Mouse (Mus musculus) layer of hippocampus, adult 2 months (tissue): ENCODE measurements around the gene Klk1b9. TPM values are rescaled to one million over a fixed set of nuclear protein-coding genes. Genes with fewer than 3 reads are reported as not detected.
"Not testable (repeated sequence)": the region's sequence is repeated elsewhere in the genome, so short reads cannot be mapped to it uniquely, and the experiment has no call there.

ENCODE experiments used
- DNase-seq, 2 experiments: peaks; one replicate each; pipeline ENCODE4 v3.0.0; 2022; ENCODE audit warnings: low spot score in 2 of 2
- H3K27ac ChIP-seq: fragments of 200-600 bp; 2 replicates; pipeline ENCODE4 v1.8.1; 2022
- H3K4me3 ChIP-seq: fragments of 200-600 bp; 2 replicates; pipeline ENCODE4 v1.8.1; 2022; ENCODE audit warnings: mild to moderate bottlenecking
- CTCF ChIP-seq: fragments of 200-600 bp; conservative IDR thresholded peaks from 2 replicates; pipeline ENCODE4 v1.8.1; 2022; ENCODE audit warnings: antibody characterized with exemption, mild to moderate bottlenecking, moderate library complexity
- long read RNA-seq, 2 experiments: library from polyadenylated mRNA; stranded (forward); transcript quantifications; one replicate each; pipeline ENCODE4 v2.0.0; 2021; ENCODE audit warnings: borderline mapping rate in 2 of 2
- total RNA-seq, 2 experiments: library from RNA; stranded (reverse); gene quantifications; 2 replicates each; pipeline ENCODE4 v1.2.3; 2021

Klk1b9 gene
- total RNA-seq = not detected
- long read RNA-seq, experiment 1 = 0 reads
- long read RNA-seq, experiment 2 = 0 reads

- not testable (repeated sequence) for H3K27ac ChIP-seq
These were observed at the start of gene Klk1b9 for GRCm38 (mm10) chr7:43975761-43976160. Klk1b9 (plus strand) TSS chr7:43976061.

GRCm38 (mm10) chr7:43928521-43928920, 47.3 kb upstream of the Klk1b9 start:
- H3K27ac ChIP-seq = no peak overlapping the region
- no peak overlapping the region for H3K4me3 ChIP-seq
- peak; percentile 70 for TF ChIP-seq CTCF
- peak in 1 of 2 experiments; percentile 22 for DNase-seq

More at GRCm38 (mm10) chr7:43975761-43976160, at the start of gene Klk1b9:
- not testable (repeated sequence) for H3K4me3 ChIP-seq, DNase-seq

GRCm38 (mm10) chr7:43932337-43932736, 43.5 kb upstream of the Klk1b9 start:
- DNase-seq = no peak
- no peak for TF ChIP-seq CTCF
- H3K4me3 ChIP-seq = no peak overlapping the region
- no peak overlapping the region for H3K27ac ChIP-seq

- DNase-seq = no peak
- Histone ChIP-seq H3K27ac (no peak within 1 kb of the TSS), H3K4me3 (no peak within 1 kb of the TSS)
- TF ChIP-seq CTCF = no peak
These were observed 42.4 kb upstream of the Klk1b9 start, which contains the start of gene Klk15 for GRCm38 (mm10) chr7:43933440-43933839. Klk15 (plus strand) TSS chr7:43933740.

GRCm38 (mm10) chr7:43934747-43935146, 41.1 kb upstream of the Klk1b9 start:
- TF ChIP-seq CTCF = no peak
- Histone ChIP-seq H3K27ac (no peak overlapping the region), H3K4me3 (no peak overlapping the region)
- no peak for DNase-seq

- DNase-seq = no peak
- no peak overlapping the region for H3K4me3 ChIP-seq
- no peak overlapping the region for H3K27ac ChIP-seq
- no peak for TF ChIP-seq CTCF
These were observed 39.3 kb upstream of the Klk1b9 start for GRCm38 (mm10) chr7:43936551-43936950.

- not testable (repeated sequence) for H3K27ac ChIP-seq, H3K4me3 ChIP-seq, DNase-seq
These were observed 33.6 kb upstream of the Klk1b9 start for GRCm38 (mm10) chr7:43942293-43942692.

GRCm38 (mm10) chr7:43944727-43945264, 31.1 kb upstream of the Klk1b9 start:
- no peak for TF ChIP-seq CTCF
- H3K27ac ChIP-seq = no peak overlapping the region
- H3K4me3 ChIP-seq = no peak overlapping the region
- DNase-seq = no peak

- no peak within 1 kb of the TSS for H3K4me3 ChIP-seq
These were observed 25.5 kb upstream of the Klk1b9 start, which contains the start of gene Klk1b8 for GRCm38 (mm10) chr7:43950364-43950763. Klk1b8 (plus strand) TSS chr7:43950664.

GRCm38 (mm10) chr7:43952703-43953102, 23.2 kb upstream of the Klk1b9 start:
- Histone ChIP-seq H3K27ac (no peak overlapping the region), H3K4me3 (no peak overlapping the region)
- TF ChIP-seq CTCF = no peak
- DNase-seq = peak; percentile 21 to 31

More at GRCm38 (mm10) chr7:43950364-43950763, 25.5 kb upstream of the Klk1b9 start, which contains the start of gene Klk1b8:
- H3K27ac ChIP-seq = no peak within 1 kb of the TSS
- no peak for DNase-seq
- TF ChIP-seq CTCF = no peak

- no peak within 1 kb of the TSS for H3K4me3 ChIP-seq
- no peak for TF ChIP-seq CTCF
- no peak for DNase-seq
- H3K27ac ChIP-seq = no peak within 1 kb of the TSS
These were observed 9.4 kb upstream of the Klk1b9 start, which contains the start of gene Klk1b1 for GRCm38 (mm10) chr7:43966451-43966850. Klk1b1 (plus strand) TSS chr7:43966751.

GRCm38 (mm10) chr7:43967058-43967457, 8.8 kb upstream of the Klk1b9 start:
- no peak for TF ChIP-seq CTCF
- no peak for DNase-seq
- Histone ChIP-seq H3K27ac (no peak overlapping the region), H3K4me3 (no peak overlapping the region)

- Histone ChIP-seq H3K27ac (no peak overlapping the region), H3K4me3 (no peak overlapping the region)
- no peak for TF ChIP-seq CTCF
- DNase-seq = no peak
These were observed 8.2 kb upstream of the Klk1b9 start for GRCm38 (mm10) chr7:43967612-43968011.

- Histone ChIP-seq H3K27ac (no peak overlapping the region), H3K4me3 (no peak overlapping the region)
- no peak for TF ChIP-seq CTCF
These were observed 9.8 kb downstream of the Klk1b9 start for GRCm38 (mm10) chr7:43985657-43986056.

GRCm38 (mm10) chr7:43994821-43995220, 19.0 kb downstream of the Klk1b9 start:
- not testable (repeated sequence) for H3K27ac ChIP-seq, H3K4me3 ChIP-seq, DNase-seq

More at GRCm38 (mm10) chr7:43985657-43986056, 9.8 kb downstream of the Klk1b9 start:
- DNase-seq = no peak

- not testable (repeated sequence) for DNase-seq, H3K27ac ChIP-seq, H3K4me3 ChIP-seq
These were observed 19.7 kb downstream of the Klk1b9 start, which contains the start of gene Klk1b11 for GRCm38 (mm10) chr7:43995577-43995976. Klk1b11 (plus strand) TSS chr7:43995877.
